Mouse (Mus musculus) ovary, adult 18-20 months (tissue): Measurements from ENCODE around the gene Zcchc7.
"Not testable (repeated sequence)": the region's sequence is repeated elsewhere in the genome, so short reads cannot be mapped to it uniquely, and the experiment has no call there.

Source experiments
- DNase-seq: peaks from one replicate; pipeline ENCODE4 v3.0.0; 2022; ENCODE audit warnings: low spot score, mixed read lengths

Gene Zcchc7

DNA sequence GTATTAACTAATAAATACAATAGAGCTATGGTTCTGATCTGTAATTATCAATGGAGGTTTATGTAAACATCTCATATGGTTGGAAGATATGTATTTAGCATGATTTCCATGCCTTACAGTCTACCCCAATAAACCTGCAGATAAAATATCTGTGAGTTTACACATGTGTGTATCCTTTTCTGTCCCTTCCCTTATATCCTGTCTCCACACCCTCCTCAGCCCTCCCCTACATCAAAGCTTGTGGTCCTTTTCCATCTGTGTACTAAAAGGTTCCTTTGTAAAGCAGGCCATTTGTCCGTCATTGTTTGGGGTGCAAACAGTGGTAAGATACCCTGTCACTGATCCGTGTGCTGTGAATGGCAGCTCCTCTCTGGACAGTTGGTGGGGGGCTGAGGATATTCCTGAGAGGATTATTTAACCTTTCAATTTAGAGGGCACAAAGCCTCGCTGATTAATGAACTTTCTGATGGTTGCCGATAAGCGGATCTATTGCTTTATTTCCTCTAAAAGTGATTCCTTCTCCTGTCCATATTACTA, 161.7 kb downstream of the Zcchc7 start:
- DNase-seq, result no peak

DNA sequence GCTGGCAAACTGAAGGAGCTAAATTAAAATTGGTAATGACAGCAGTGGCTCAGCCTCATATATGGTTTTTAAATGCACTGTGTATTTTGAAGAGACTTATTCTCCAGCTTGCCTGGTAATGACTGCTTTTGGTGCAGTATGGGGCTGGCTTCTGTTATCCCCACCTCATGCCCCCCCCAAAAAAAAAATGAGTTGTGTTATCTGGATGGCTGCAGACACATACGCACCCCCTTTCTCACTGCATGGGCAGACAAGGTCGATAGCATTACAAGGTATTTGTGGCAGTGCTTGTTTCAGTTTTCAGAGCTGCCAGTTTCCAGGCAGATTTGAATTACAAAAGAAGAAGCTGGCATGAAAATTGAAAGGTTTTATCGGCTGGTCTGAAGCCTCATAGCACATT, 162.2 kb downstream of the Zcchc7 start:
- no peak for DNase-seq

DNA sequence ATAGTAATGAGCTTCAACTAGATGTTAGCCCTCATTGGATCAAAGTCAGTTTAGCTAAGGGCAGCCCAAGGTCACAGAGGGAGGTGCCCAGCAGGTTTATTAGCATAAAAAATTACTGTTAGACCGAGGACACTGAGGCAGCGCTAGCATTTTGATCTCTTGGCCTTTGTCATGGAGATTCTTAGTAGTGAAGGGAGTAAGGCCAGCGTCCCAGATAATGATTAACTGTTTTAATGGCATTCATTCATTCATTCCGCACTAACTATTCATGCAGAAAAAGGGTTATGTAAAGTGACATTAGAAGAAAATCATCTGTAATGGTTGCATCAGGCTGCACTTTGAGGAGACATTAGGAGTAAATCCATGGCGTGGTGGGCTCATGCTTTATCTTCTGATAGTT, 165.2 kb downstream of the Zcchc7 start:
- DNase-seq, result no peak

DNA sequence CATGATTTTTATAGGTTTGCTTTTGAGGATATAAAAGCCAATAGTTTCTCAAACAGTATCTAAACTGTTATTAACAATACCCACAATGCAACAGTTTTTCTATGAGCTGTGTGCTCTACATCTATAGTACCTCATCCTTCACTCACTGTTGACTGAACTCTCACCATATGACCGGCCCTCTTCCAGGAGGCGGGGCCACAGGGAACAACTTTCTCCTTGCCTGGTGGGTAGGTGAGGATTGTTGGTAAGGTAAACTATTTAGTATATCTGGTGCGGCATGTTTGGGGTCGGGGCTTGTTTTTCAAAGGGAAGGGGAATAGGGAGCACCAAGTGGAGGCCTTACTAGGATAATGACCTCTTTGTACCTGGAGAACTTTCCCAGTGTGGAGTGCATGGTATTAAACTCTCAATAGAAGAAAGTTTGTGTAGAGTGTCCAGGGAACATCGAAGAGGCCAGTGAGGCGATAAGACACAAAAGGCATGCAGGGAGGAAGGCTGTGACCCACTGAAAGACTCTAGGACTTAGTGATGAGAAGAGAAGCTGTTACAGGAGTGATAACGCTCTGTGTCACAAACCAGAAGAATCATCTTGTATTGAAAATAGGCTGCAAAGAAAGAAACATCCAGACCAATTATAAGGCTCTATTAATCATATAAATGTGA, 166.9 kb downstream of the Zcchc7 start:
- DNase-seq, result no peak

DNA sequence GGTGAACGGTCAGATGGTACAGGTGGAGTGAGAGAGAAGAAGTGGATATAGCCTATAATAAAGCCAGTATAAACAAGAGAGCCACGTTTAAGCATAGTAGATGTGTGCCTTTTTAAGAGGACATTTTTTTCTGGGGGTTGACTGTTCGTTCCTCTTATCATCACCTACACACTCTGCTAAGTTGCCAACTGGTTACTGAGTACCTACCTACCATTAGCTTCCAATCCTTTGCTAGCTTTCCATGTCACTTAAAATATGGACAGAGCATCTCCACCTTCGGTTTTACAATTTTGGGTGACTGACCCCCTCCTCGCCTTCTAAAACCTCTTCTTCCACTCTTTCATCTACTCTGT, 167.4 kb downstream of the Zcchc7 start:
- DNase-seq, result no peak

DNA sequence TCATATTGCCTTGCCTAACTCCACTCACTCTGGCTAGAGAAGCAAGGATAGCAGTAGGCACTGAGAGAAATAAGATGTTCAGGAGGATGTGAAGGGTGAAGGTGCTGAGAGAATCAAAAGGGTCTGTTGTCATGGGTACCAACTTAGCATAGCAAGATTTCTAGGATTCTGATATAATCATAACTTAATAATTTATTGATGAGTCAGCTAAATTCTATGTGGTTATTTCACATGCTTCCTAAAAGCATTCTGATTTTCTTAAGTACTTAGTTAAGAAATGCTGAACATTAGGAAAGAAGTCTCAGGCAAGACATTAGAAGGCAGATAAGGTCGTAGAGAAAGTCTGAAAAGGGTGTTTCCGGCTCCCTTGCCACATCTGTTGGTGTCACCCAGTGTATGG, 172.3 kb downstream of the Zcchc7 start:
- no peak for DNase-seq

DNA sequence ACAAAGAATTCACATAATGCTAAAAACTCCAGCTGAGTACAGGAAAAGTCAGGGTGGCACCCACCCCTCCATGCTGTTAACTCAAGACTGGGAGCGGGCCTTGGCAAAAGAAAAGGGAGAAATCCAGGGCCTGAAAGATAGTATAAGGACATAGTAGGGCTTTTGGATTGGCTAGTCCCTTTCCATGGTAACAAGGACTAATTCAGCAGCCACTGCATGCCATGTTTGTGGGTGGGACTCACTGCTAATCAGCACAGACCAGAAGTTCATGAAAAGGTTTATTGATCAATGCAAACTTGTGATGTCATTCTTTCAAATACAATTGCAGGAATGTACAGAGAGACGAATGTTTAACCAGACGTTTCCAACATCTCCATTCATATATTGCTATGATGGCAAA, 173.1 kb downstream of the Zcchc7 start:
- DNase-seq, result no peak

DNA sequence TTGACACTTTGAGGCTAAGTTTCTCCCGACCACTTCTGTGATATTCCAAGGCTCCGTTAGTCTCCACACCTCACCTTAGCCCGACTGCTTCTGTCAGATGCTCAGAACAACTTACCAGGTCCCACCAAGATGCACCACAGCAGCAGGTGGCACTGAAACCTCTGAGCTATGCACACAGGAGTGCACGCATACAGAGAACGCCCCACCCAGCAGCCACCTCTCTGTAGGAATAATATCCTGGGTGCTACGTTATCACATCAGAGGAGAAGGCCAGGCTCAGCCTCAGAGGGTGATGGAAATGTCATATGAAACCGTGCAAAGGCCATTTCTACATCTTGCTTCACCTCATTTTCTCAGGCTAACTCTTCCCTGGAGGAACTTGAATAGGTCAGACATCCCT, 174.7 kb downstream of the Zcchc7 start:
- no peak for DNase-seq

DNA sequence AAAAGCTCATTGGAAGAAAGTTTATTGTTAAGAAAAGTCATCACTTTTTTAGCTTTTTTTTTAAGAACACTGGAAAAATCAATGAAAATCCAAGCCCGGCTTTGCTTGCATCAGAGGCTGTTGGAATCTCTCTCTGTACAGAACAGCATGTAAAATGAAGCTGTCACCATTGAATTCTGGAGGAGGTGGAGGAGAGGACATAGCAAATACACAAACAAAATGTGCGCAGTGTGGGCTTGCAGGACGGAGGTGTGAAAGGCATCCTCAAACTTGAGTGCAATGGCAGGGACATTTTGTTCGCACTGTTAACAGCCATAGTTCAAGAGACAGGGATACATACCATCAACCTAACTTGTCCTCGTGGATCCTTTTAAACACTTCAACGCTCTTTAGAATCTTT, 176.1 kb downstream of the Zcchc7 start:
- DNase-seq, result no peak

DNA sequence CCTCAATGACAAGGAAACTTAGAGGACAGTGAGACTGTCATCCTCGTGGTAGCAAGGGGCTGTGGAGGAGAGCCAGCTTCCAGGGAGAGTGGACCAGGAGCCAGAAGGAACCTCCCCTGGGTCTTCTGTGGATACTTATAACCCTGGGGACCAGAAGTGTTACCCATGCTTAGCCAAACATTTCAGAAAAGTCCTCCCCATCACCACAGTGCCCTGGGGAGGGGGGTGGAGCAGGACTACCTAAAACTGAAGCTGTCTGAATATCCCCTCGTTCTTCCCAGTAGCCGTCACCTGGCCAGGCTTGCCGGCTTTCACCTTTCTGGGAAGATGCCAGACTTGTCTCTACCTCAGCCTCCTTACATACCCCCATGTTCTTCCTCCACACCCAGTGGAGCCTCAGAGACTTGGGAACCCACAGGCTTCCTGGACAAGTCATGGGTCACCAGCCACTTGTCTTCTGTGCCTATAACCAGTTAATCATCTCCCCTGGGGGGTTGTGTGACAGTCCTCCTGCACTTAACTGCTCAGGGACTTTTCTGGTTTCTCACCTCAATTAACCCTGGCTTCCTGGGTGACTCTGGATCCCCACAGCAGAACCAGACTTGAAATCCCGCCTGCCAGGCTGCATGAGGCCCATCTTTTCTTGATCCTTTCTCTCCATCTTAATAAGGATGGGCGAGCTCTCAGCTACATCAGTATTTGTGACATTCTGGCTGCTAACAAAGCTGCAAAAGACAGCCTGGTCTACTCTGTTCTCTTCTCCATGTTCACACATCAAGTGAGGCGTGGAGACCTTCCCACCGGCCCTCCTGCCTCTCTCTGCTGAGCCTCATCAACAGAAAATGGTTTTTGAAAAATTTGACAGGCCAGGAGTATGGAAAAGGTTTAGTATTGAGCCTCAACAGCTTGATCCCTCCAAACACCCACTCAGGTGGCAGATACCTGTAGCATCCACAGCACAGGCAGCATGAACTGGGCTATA, 183.0 kb downstream of the Zcchc7 start:
- no peak for DNase-seq

DNA sequence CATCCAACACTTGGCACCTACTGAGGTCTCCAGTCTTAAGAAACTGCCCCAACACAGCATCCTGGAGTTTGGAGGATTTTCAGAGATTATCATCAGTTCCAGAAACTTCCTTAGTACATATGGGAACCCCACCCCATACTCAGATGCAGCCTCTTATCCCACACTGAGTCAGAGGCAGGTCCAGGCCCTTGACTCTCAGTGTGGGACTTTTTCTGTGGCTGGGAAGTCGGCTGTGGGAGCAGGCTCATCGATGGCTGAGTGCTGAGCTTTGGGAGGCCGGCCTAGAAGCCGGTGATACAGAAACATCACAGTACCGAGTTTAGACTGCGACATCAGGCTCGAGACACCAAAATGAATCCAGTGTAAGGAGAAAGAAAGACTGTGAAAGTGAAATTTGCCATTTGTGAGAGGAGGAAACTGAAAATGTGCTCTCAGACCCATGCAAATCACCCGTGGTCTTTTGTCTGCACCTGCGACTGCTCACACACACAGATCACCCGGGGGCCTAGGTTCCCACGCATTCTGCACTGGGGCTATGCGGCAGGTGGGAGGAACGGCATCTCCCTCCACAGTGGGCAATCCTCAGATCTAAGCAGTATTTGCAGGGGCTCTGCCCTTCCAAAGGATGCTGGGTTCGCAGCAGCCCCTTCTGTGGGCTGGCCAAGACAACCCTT, 184.0 kb downstream of the Zcchc7 start:
- no peak for DNase-seq

DNA sequence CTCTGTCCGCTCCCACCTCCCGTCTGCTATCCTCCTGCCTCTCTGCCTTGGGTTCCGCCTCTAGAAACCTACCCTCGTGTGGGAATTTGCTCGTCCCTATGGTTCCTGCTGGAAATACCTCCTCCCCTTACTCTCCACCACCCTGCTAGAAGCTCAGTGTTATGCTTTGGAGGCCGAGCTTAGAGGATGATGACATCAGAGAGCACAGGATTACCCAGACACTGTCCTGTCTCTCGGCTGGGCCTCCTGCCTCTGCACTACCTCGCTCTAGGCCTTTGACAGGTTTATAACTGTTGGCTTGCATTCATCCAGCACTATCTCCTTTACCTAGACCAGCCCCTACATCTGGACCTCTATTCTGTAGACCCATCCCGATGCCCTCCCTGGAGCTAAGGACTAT, 184.6 kb downstream of the Zcchc7 start:
- DNase-seq, result no peak

DNA sequence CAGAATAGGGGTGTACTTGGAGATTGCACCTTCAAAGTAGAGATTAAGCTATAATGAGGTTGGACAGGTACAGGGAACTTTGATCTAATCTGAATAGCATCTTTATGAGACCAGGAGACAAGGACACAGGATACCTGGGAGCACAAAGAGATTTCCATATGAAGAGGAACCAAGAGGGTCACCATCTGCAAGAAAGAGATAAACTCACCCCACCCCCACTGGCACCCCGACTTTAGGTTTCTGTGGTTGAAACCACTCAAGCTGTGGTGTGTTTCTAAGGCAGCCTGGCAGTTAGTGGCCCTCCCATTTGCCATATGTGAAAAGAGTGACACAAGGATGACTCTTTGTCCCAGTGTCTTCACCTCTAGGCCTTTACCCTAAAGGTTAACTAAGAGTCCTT, 186.6 kb downstream of the Zcchc7 start:
- no peak for DNase-seq

DNA sequence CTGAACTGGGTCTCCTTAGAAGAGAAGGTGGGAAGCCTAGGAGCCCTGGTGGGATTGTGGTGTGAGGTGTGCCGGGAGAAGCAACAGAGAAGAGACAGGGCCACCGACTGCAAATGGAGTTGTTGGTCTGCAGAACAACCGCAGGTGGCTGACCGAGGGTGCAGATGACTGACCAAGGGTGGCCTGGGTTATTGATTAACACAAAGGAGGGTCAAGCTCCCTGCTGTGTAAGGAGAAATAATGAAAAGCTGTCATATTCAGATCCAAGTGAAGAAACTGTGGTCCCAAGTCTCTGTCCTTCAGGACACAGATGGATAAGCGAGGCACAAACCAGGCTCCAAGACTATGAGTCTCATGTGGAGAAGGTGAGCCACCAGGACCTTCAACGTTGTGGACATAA, 187.8 kb downstream of the Zcchc7 start:
- no peak for DNase-seq

DNA sequence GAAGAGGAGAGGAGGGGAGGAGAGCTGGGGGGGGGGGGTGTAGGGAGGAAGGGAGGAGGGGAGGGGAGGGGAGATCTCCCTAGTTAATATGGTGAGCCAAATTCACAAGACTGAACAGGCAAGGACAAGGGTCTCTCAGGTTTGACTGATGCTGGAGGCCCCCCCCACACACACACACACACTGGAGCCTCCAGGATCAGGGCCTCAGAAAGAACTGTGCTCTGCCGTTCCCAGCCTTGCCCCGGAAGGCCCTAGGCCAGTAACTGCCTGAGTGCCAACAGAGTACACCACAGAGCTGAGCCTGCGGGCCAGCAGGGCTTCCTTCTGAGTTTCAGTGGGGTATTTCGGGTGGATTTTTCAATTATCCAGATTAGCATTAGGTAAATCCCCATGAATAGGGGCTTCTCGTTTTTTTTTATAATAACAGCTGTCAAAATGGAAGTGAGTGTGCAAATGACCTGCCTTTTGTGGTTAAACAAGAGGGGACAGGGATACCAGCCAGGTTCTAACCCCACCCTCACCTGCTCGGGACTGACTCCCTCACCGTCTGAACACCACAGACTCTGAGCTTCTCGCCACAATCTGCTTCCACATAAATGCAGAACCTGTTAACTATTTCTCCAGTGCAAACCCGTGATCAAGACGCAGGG, 188.9 kb downstream of the Zcchc7 start:
- DNase-seq, result no peak

DNA sequence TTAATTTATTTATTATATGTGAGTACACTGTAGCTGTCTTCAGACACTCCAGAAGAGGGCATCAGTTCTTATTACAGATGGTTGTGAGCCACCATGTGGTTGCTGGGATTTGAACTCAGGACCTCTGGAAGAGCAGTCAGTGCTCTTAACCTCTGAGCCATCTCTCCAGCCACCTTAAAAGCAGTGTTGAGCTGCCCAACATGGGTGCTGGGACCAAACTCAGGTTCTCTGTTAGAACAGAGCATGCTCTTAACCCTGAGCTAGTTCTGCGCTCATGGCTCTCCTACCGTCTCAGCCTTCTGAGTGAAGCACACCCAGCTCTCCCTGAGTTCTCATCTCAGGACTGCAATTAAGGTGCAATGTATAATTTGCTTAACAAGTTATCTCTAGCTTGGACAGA, 190.4 kb downstream of the Zcchc7 start:
- not testable (repeated sequence) for DNase-seq

DNA sequence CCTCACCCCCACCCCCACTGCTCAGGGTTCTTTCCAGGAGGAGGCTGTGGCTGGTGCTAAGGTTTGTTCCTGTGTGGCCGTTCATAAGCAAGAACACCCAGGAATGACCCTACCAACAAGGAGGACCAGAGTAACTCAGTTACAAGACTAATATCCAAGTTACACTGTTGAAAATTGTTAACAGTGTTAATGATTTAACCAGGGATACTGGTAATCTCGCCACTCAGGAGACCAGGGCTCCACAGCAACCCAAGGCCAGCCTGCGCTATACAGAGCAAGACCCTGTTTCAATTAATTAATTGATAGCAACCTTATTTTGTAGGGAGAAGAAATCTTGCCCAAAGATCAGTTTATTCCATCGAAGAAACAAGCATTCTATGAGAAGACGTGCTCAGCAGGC, 191.8 kb downstream of the Zcchc7 start:
- DNase-seq, result no peak

DNA sequence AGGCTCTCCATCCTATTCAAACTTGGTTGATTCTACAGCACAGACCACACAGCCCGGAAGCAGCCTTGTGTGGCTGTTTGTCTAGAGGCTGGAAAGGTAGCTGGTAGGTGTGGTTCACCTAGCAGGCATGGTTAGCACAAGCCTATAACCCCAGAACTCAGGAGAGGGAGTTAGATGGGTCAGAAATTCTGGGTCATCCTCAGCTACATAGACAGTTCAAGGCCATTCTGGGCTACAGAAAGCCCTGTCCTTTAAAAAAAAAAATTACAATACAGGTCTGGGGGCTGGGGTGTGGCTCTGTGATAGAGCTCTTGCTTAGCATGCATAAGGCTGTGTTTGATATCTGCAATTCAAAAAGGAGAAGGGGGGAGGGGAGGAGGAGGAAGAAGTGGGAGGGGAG, 192.6 kb downstream of the Zcchc7 start:
- no peak for DNase-seq

DNA sequence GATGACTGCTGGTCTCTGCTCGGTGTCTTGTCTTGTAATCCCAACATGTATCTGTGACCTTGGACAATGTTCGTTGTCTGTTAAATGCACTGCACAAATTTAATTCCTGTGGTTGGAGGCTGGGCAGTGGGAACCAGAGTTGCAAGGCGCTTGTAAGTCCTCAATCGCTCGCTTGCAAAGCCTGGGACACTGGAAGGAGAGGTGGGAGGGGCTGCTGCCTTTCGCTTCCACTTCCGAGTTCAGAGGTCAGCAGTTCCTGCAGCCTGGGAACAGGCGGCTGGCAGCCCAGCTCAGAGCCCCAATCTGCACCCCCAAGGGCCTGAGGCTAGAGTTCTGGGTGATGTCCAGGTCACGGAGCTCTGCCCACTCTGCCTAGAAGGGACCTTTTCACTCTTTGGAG, 197.4 kb downstream of the Zcchc7 start:
- DNase-seq, result no peak

DNA sequence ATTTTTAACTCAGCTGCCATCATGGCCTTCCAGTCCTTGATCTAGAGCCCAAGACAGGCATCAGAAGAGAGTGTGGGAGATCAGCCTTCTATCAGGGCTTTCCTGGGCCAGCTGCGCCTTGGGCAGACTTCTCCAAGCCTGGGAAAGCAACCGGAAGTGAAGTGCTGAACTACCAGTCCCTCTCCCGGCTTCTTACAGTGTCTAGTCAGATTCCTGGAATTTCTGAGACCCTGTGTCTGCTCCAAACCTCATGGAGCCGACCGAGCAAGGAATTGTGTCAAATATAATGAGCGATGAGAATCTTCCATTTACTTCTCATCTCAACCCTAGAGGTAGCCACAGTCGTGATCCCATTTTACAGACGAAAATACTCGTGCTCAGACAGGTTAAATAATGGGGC, 203.1 kb downstream of the Zcchc7 start:
- DNase-seq, result no peak

DNA sequence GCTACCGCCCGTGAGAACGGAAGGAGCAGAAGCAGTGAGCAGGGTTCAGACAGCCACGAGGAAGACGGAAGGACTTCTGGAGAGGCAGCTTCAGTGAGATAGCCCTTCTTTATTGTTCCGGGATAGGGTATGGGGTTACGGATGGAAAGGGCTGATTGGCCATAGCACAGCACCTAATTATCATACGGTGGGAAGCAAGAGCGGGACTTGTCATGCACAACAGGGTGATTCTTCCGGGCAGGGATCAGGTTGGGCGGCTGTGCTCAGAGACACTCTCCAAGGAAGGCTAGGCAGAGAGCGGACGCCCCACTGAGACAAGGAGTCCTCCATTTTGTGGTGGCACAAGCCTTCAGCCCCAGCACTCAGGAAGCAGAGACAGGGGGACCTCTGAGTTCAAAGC, 203.5 kb downstream of the Zcchc7 start:
- DNase-seq, result no peak

DNA sequence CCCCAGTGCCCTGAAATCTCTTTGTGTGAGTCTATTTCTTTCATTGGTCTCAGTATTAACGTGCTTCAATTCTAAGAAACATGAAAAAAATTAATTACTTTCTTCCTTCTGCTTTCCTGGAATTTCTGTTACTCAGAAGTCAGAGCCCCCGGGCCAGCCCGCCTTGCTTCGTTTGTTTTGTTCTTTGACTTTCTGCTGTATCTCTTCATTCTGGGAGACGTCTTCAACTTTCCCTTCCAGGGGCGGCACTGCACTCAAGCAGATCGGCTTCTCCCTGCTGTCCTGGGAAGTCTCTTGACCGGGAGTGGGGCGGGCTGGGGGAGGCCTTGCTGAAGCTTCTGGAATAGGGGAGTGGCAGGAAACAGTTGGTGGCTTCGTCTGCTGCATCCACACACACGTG, 207.5 kb downstream of the Zcchc7 start:
- DNase-seq, result no peak
